Mouse (Mus musculus) kidney, embryonic 15.5 days (tissue): Measurements from ENCODE around the gene Wdr76. TPM values are rescaled to one million over a fixed set of nuclear protein-coding genes. Genes with fewer than 3 reads are reported as not detected.

ENCODE experiments used
- ATAC-seq: fragments of 200-750 bp; cut with Nextera tagmentation; replicated peaks from 2 replicates; pipeline ENCODE4 v1.8.0; 2017; ENCODE audit warnings: moderate TSS enrichment; ENCODE audit not compliant: low FRiP score
- H3K27ac ChIP-seq: fragments of 300-500 bp; sonication (generic); 2 replicates; pipeline ENCODE4 v1.5.1; 2015; ENCODE audit warnings: mild to moderate bottlenecking, inconsistent platforms
- H3K27me3 ChIP-seq: fragments of 300-500 bp; sonication (generic); 2 replicates; pipeline ENCODE4 v1.6.1; 2015; ENCODE audit warnings: inconsistent platforms
- H3K36me3 ChIP-seq: fragments of 300-500 bp; sonication (generic); 2 replicates; pipeline ENCODE4 v1.6.1; 2015; ENCODE audit warnings: inconsistent platforms
- H3K4me1 ChIP-seq: fragments of 300-500 bp; sonication (generic); 2 replicates; pipeline ENCODE4 v1.6.1; 2015; ENCODE audit warnings: inconsistent platforms
- H3K4me2 ChIP-seq: fragments of 300-500 bp; sonication (generic); 2 replicates; pipeline ENCODE4 v1.6.1; 2015; ENCODE audit warnings: moderate library complexity, mild to moderate bottlenecking, inconsistent platforms
- H3K4me3 ChIP-seq: fragments of 300-500 bp; sonication (generic); replicated peaks from 2 replicates; pipeline ENCODE4 v1.5.1; 2015; ENCODE audit warnings: mild to moderate bottlenecking, inconsistent platforms
- H3K9ac ChIP-seq: fragments of 300-500 bp; sonication (generic); 2 replicates; pipeline ENCODE4 v1.6.1; 2015; ENCODE audit warnings: mild to moderate bottlenecking, inconsistent platforms
- H3K9me3 ChIP-seq: fragments of 300-500 bp; sonication (generic); replicated peaks from 2 replicates; pipeline ENCODE4 v1.6.1; 2016; ENCODE audit warnings: inconsistent platforms
- WGBS: fragments of 180-500 bp; shearing (Covaris S2); methylation state at CpG from one replicate; pipeline ENCODE4 v1.1.7; 2015; ENCODE audit warnings: mixed read lengths; 5-methylcytosine and 5-hydroxymethylcytosine counted together
- polyA plus RNA-seq: library from polyadenylated mRNA; unstranded; fragments of >200 nt; fragmentation: Nextera tagmentation; extraction: Ambion mirVana; gene quantifications from 2 replicates; pipeline ENCODE4 v1.2.1, GENCODE M21; 2015

Wdr76 gene
- polyA plus RNA-seq, 1 experiment from 2014 or later, result 9.3 TPM

DNA sequence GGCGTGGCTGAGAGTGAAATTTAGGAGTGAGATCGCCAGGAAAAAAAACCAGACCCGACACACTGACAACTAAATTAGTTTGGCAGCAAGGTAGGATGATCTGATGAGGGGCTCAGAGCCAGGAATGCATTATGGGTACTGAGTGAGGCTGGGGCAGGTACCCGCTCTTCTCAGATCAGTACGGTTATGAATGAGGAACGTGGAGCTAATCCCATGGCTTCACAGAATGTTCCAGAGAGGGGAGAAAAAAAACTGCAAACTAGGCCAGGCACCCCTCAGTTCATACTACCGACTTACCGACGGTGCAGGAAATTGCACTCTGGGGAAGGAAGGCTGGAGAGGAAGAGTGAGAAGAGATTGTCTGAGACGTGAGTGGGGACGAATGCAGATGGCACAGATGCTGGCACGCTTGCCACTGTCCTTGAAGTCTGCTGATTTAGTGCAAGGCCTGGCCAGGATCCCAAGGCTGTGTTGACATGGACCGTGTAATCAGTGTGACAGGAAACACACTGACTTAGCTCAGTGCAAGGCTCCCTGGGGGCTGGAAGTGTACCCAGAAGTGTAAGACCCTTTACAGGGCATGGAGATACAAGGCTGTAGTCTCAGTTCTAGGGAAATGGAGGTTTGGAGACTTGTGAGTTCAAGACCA lies 77.1 kb downstream of the Wdr76 start:
- Histone ChIP-seq H3K9me3 (no peaks in the 10 kb centered on the region), H3K27me3 (no peaks in the 10 kb centered on the region), H3K27ac (no peak overlapping the region), H3K4me3 (no peak overlapping the region), H3K4me2 (no peak overlapping the region), H3K36me3 (no peaks in the 10 kb centered on the region), H3K4me1 (peaks cover 15% of the 10 kb centered on the region), H3K9ac (no peak overlapping the region)
- WGBS, result 62% methylated on average over 13 of the region's 13 CpGs
- no peak for ATAC-seq

DNA sequence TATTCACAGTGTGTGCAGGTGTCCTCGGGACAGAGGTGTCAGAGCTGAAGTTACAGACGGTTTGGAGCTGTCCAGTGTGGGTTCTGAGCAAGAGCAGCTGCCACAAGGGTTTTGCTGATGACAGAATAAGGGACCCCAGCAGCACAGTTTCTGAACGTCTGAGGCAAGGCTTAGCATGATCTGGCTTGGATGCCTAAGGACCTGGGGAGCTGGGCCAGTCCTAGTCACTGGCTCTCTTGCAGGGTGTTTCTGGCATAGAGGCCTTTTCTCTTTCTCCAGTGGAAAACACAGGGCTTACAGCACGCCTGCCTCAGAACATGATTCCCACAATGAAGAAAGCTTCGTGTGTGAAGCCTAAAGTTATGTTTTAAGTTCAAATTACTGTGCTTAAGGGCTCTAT lies 78.2 kb downstream of the Wdr76 start:
- H3K4me2 ChIP-seq, result no peak overlapping the region
- no peaks in the 10 kb centered on the region for H3K36me3 ChIP-seq
- H3K27me3 ChIP-seq, result no peaks in the 10 kb centered on the region
- 46% methylated on average over 5 of the region's 5 CpGs for WGBS
- H3K4me3 ChIP-seq, result no peak overlapping the region
- ATAC-seq, result no peak
- no peak overlapping the region for H3K27ac ChIP-seq
- no peaks in the 10 kb centered on the region for H3K9me3 ChIP-seq
- no peak overlapping the region for H3K9ac ChIP-seq
- peaks cover 12% of the 10 kb centered on the region for H3K4me1 ChIP-seq

DNA sequence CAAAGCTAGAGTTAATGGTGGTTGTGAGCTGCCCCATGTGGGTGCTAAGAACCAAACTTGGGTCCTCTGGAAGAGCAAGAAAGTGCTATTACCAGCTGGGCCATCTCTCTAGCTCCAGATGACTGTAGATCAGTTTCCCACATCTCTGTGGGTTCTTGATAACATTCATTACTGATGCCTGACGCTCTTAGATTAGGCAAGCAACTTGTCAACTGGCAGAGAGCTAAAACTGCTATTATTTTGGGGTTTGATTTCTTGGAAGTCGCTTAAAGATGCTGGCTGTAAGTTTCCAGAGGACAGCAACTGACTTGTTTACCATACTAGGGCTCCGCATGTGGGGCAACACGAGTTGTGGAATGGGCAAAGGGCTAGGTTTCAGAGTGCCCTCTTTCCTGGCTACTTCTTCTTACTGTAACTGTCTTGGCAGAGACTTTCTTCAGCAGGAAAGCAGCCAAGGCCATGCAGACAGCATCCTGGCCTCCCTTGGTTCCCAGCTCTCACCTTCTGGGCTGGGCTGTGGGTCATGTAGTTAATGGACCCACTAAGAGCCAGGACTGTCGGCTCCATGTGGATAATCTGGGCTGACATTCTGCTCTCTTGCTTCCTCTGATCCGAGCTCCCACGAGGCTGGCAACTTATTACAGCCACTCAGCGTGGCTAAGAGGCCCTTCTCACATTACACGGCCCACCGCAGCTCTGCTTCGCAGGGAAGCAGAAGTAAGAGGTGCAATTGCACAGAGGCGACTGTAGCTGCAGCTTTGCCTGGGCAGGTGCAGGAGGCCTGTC lies 81.2 kb downstream of the Wdr76 start:
- Histone ChIP-seq H3K4me1 (peaks cover 12% of the 10 kb centered on the region), H3K9ac (no peak overlapping the region), H3K27ac (no peak overlapping the region), H3K9me3 (no peaks in the 10 kb centered on the region), H3K36me3 (no peaks in the 10 kb centered on the region), H3K4me2 (peak overlapping the region; percentile 30), H3K4me3 (no peak overlapping the region), H3K27me3 (no peaks in the 10 kb centered on the region)
- ATAC-seq, result peak; percentile 47
- WGBS, result 25% methylated on average over 12 of the region's 12 CpGs

DNA sequence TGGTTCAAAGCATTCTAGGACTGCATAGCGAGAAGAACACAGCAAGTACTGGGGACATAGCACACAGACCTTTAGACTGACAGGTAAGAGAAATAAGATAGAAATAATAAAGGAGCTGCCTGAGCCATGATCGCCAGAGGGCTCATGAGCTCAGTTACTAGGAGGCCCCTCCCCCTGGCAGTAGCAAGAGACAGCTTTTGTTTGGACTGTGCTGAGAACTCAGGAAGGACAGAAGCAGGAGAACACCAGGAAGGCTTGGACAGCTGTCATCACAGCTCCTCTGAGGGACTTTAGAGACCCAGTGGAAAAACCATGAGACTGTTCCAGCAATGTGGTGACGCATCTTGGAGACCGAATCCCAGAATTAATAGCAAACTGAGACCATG lies 81.8 kb downstream of the Wdr76 start:
- Histone ChIP-seq H3K27me3 (no peaks in the 10 kb centered on the region), H3K9me3 (no peaks in the 10 kb centered on the region), H3K4me2 (peak overlapping the region; percentile 30), H3K27ac (peak overlapping the region; percentile 37; the same call in 1 of the 2 replicates), H3K4me1 (peaks cover 12% of the 10 kb centered on the region), H3K36me3 (no peaks in the 10 kb centered on the region), H3K4me3 (no peak overlapping the region), H3K9ac (no peak overlapping the region)
- ATAC-seq, result peak; percentile 79
- WGBS, result 34% methylated on average over 4 of the region's 4 CpGs

DNA sequence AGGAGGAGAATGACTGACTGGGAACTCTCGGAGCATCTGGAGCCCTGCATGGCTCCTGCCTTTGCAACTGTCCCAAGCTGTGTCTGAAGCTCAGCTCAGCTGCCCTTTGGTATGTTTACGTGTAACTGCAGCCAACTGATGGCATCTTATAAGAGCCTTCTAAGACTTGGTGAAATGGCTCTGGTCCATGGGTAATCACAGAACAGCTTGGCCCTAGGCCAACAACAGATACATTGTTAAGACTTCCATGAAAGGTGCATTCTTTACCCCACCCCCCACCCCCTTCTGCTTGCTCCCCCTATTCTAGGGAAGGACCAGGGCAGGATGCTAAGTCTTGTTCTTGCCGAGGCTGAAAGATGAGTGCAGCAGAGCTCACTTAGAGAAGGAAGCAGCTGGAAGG lies 87.6 kb downstream of the Wdr76 start:
- WGBS, result 54% methylated on average over 3 of the region's 3 CpGs
- H3K4me1 ChIP-seq, result peaks cover 12% of the 10 kb centered on the region
- no peaks in the 10 kb centered on the region for H3K36me3 ChIP-seq
- no peak overlapping the region for H3K9ac ChIP-seq
- H3K4me2 ChIP-seq, result no peak overlapping the region
- H3K27ac ChIP-seq, result no peak overlapping the region
- no peak overlapping the region for H3K4me3 ChIP-seq
- ATAC-seq, result no peak
- H3K27me3 ChIP-seq, result no peaks in the 10 kb centered on the region
- no peaks in the 10 kb centered on the region for H3K9me3 ChIP-seq

Other genes with a start within 250 kb of the Wdr76 start
- 72.9 and 73.7 TPM in 2 replicates for gene Trp53bp1, start 235.3 kb upstream of the Wdr76 start, polyA plus RNA-seq
- gene Map1a, start 217.1 kb upstream of the Wdr76 start, polyA plus RNA-seq, result 3.1 and 3.2 TPM in 2 replicates
- 12.6 and 14.5 TPM in 2 replicates for gene Ppip5k1, start 151.3 kb upstream of the Wdr76 start, polyA plus RNA-seq
- gene Ckmt1, start 149.0 kb upstream of the Wdr76 start, polyA plus RNA-seq, result 16.9 and 22.4 TPM in 2 replicates
- gene Strc, start 119.6 kb upstream of the Wdr76 start, polyA plus RNA-seq, result not detected in 2 replicates
- 811 and 867 TPM in 2 replicates for gene Pdia3, start 92.9 kb upstream of the Wdr76 start, polyA plus RNA-seq
- gene Catsper2, start 92.9 kb upstream of the Wdr76 start, polyA plus RNA-seq, result 1.8 and 2.7 TPM in 2 replicates
- gene Ell3, start 62.4 kb upstream of the Wdr76 start, polyA plus RNA-seq, result 11.2 and 12.9 TPM in 2 replicates
- gene Serf2, start 57.5 kb upstream of the Wdr76 start, polyA plus RNA-seq, result 482 and 510 TPM in 2 replicates
- gene Hypk, start 53.4 kb upstream of the Wdr76 start, polyA plus RNA-seq, result 119 and 120 TPM in 2 replicates
- gene Serinc4, start 49.9 kb upstream of the Wdr76 start, polyA plus RNA-seq, result 0.06 and 0.10 TPM in 2 replicates
- 53.7 and 54.3 TPM in 2 replicates for gene Mfap1b, start 32.7 kb upstream of the Wdr76 start, polyA plus RNA-seq
- 28.2 and 29.4 TPM in 2 replicates for gene Mfap1a, start 58 bp upstream of the Wdr76 start, polyA plus RNA-seq